Mouse (Mus musculus) forebrain, embryonic 10.5 days (tissue): ENCODE data around the gene Kpna7. TPM values are rescaled to one million over a fixed set of nuclear protein-coding genes. Genes with fewer than 3 reads are reported as not detected.

Source experiments
- DNase-seq: peaks from one replicate; pipeline ENCODE4 v3.0.0-alpha.2; 2017; ENCODE audit warnings: low spot score; ENCODE audit errors: extremely low spot score
- H3K27ac ChIP-seq: fragments of 300-500 bp; sonication (generic); 2 replicates; pipeline ENCODE4 v1.5.1; 2016; ENCODE audit warnings: mild to moderate bottlenecking
- H3K27me3 ChIP-seq: fragments of 300-500 bp; sonication (generic); 2 replicates; pipeline ENCODE4 v1.6.1; 2016; ENCODE audit warnings: mild to moderate bottlenecking; ENCODE audit not compliant: poor library complexity, severe bottlenecking
- H3K36me3 ChIP-seq: fragments of 300-500 bp; sonication (generic); replicated peaks from 2 replicates; pipeline ENCODE4 v1.6.1; 2016; ENCODE audit warnings: mild to moderate bottlenecking, moderate library complexity
- H3K4me1 ChIP-seq: fragments of 300-500 bp; sonication (generic); 2 replicates; pipeline ENCODE4 v1.6.1; 2016
- H3K4me3 ChIP-seq: fragments of 300-500 bp; sonication (generic); 2 replicates; pipeline ENCODE4 v1.5.1; 2016; ENCODE audit warnings: mild to moderate bottlenecking, moderate library complexity
- H3K9me3 ChIP-seq: fragments of 300-500 bp; sonication (generic); 2 replicates; pipeline ENCODE4 v1.6.1; 2016; ENCODE audit warnings: mild to moderate bottlenecking, moderate library complexity
- WGBS: fragments of 180-500 bp; shearing (Covaris S2); methylation state at CpG from one replicate; pipeline ENCODE4 v1.1.7; 2016; 5-methylcytosine and 5-hydroxymethylcytosine counted together
- polyA plus RNA-seq: library from polyadenylated mRNA; unstranded; fragments of >200 nt; fragmentation: Nextera tagmentation; extraction: Ambion mirVana; gene quantifications from 2 replicates; pipeline ENCODE4 v1.2.1, GENCODE M21; 2016

The Kpna7 gene
- polyA plus RNA-seq, 1 experiment from 2014 or later, result not detected

GRCm38 (mm10) chr5:144946032-144946431, 137.8 kb downstream of the Kpna7 start:
- WGBS, result 82% methylated on average over 4 of the region's 4 CpGs
- no peaks in the 10 kb centered on the region for H3K9me3 ChIP-seq
- peaks cover 11% of the 10 kb centered on the region; the same call in 1 of the 2 replicates for H3K4me1 ChIP-seq
- DNase-seq, result no peak
- no peak overlapping the region for H3K4me3 ChIP-seq
- no peaks in the 10 kb centered on the region for H3K36me3 ChIP-seq
- no peaks in the 10 kb centered on the region for H3K27me3 ChIP-seq
- H3K27ac ChIP-seq, result no peak overlapping the region

GRCm38 (mm10) chr5:144944932-144945331, 138.9 kb downstream of the Kpna7 start:
- H3K4me3 ChIP-seq, result no peak overlapping the region
- DNase-seq, result no peak
- no peaks in the 10 kb centered on the region for H3K27me3 ChIP-seq
- H3K36me3 ChIP-seq, result no peaks in the 10 kb centered on the region
- H3K9me3 ChIP-seq, result no peaks in the 10 kb centered on the region
- 84% methylated on average over 7 of the region's 7 CpGs for WGBS
- H3K4me1 ChIP-seq, result peaks cover 20% of the 10 kb centered on the region; the same call in 1 of the 2 replicates
- no peak overlapping the region for H3K27ac ChIP-seq

- DNase-seq, result no peak
Observed at GRCm38 (mm10) chr5:144944370-144944769, 139.5 kb downstream of the Kpna7 start.

GRCm38 (mm10) chr5:144943346-144943745, 140.5 kb downstream of the Kpna7 start:
- no peaks in the 10 kb centered on the region for H3K9me3 ChIP-seq
- WGBS, result 93% methylated on average over 6 of the region's 6 CpGs

More at GRCm38 (mm10) chr5:144944370-144944769, 139.5 kb downstream of the Kpna7 start:
- H3K36me3 ChIP-seq, result no peaks in the 10 kb centered on the region
- no peak overlapping the region for H3K27ac ChIP-seq
- peaks cover 17% of the 10 kb centered on the region; the same call in 1 of the 2 replicates for H3K4me1 ChIP-seq
- H3K9me3 ChIP-seq, result no peaks in the 10 kb centered on the region
- H3K4me3 ChIP-seq, result no peak overlapping the region
- WGBS, result 88% methylated on average over 4 of the region's 4 CpGs
- no peaks in the 10 kb centered on the region for H3K27me3 ChIP-seq

GRCm38 (mm10) chr5:144942431-144942830, 141.4 kb downstream of the Kpna7 start:
- no peaks in the 10 kb centered on the region for H3K9me3 ChIP-seq
- WGBS, result 80% methylated on average over 9 of the region's 9 CpGs
- H3K27me3 ChIP-seq, result no peaks in the 10 kb centered on the region

More at GRCm38 (mm10) chr5:144943346-144943745, 140.5 kb downstream of the Kpna7 start:
- Histone ChIP-seq H3K4me3 (no peak overlapping the region), H3K4me1 (peaks cover 17% of the 10 kb centered on the region; the same call in 1 of the 2 replicates), H3K27ac (no peak overlapping the region), H3K27me3 (no peaks in the 10 kb centered on the region), H3K36me3 (no peaks in the 10 kb centered on the region)
- no peak for DNase-seq

GRCm38 (mm10) chr5:144940904-144941303, 142.9 kb downstream of the Kpna7 start:
- no peak overlapping the region for H3K4me3 ChIP-seq
- no peaks in the 10 kb centered on the region for H3K9me3 ChIP-seq
- H3K36me3 ChIP-seq, result no peaks in the 10 kb centered on the region
- peaks cover 32% of the 10 kb centered on the region for H3K4me1 ChIP-seq
- H3K27me3 ChIP-seq, result no peaks in the 10 kb centered on the region
- no peak overlapping the region for H3K27ac ChIP-seq
- DNase-seq, result no peak
- 76% methylated on average over 3 of the region's 3 CpGs for WGBS

More at GRCm38 (mm10) chr5:144942431-144942830, 141.4 kb downstream of the Kpna7 start:
- DNase-seq, result no peak
- H3K4me3 ChIP-seq, result no peak overlapping the region
- no peaks in the 10 kb centered on the region for H3K36me3 ChIP-seq
- no peak overlapping the region for H3K27ac ChIP-seq
- peaks cover 17% of the 10 kb centered on the region; the same call in 1 of the 2 replicates for H3K4me1 ChIP-seq

GRCm38 (mm10) chr5:144937304-144937703, 146.5 kb downstream of the Kpna7 start:
- no peak overlapping the region for H3K27ac ChIP-seq
- 84% methylated on average over 2 of the region's 2 CpGs for WGBS
- H3K36me3 ChIP-seq, result no peaks in the 10 kb centered on the region
- H3K4me1 ChIP-seq, result peaks cover 34% of the 10 kb centered on the region
- H3K4me3 ChIP-seq, result no peak overlapping the region
- H3K9me3 ChIP-seq, result no peaks in the 10 kb centered on the region
- no peak for DNase-seq
- no peaks in the 10 kb centered on the region for H3K27me3 ChIP-seq

Other genes with a start within 250 kb of the Kpna7 start
- gene Smurf1, start 118.2 kb downstream of the Kpna7 start, polyA plus RNA-seq, result 12.1 and 13.0 TPM in 2 replicates
- not detected in 2 replicates for gene Gm4871, start 51.3 kb downstream of the Kpna7 start, polyA plus RNA-seq
- gene 1700018F24Rik, start 41.0 kb downstream of the Kpna7 start, polyA plus RNA-seq, result not detected in 2 replicates
- gene Arpc1a, start 200 bp downstream of the Kpna7 start, polyA plus RNA-seq, result 120 and 121 TPM in 2 replicates
- gene Arpc1b, start 30.2 kb upstream of the Kpna7 start, polyA plus RNA-seq, result 82.9 and 83.4 TPM in 2 replicates
- 148 and 151 TPM in 2 replicates for gene Pdap1, start 56.2 kb upstream of the Kpna7 start, polyA plus RNA-seq
- 250 and 253 TPM in 2 replicates for gene Bud31, start 56.3 kb upstream of the Kpna7 start, polyA plus RNA-seq
- 17.5 and 18.9 TPM in 2 replicates for gene Ptcd1, start 83.1 kb upstream of the Kpna7 start, polyA plus RNA-seq
- 91.4 and 92.5 TPM in 2 replicates for gene Cpsf4, start 83.2 kb upstream of the Kpna7 start, polyA plus RNA-seq
- gene Atp5j2, start 108.0 kb upstream of the Kpna7 start, polyA plus RNA-seq, result 508 and 509 TPM in 2 replicates
- 5.9 and 6.5 TPM in 2 replicates for gene Zkscan14, start 117.8 kb upstream of the Kpna7 start, polyA plus RNA-seq
- 18.4 and 18.9 TPM in 2 replicates for gene Zkscan5, start 120.5 kb upstream of the Kpna7 start, polyA plus RNA-seq
- gene Zfp655, start 147.7 kb upstream of the Kpna7 start, polyA plus RNA-seq, result 31.0 and 33.8 TPM in 2 replicates
- gene Zscan25, start 196.5 kb upstream of the Kpna7 start, polyA plus RNA-seq, result 0.42 and 0.46 TPM in 2 replicates